Mouse (Mus musculus) G1E (cell line): ENCODE results near the gene Pld4. TPM values are rescaled to one million over a fixed set of nuclear protein-coding genes. Genes with fewer than 3 reads are reported as not detected.

ENCODE experiments used
- ATAC-seq: 2 replicates; pipeline ENCODE4 v1.8.0; 2016; ENCODE audit warnings: mild to moderate bottlenecking; ENCODE audit not compliant: insufficient number of reproducible peaks, poor library complexity, low FRiP score, severe bottlenecking; ENCODE audit errors: extremely low read depth
- DNase-seq: peaks from one replicate; pipeline ENCODE4 v3.0.0; 2012; ENCODE audit warnings: low spot score
- H3K27me3 ChIP-seq: 2 replicates; pipeline ENCODE4 v1.6.1; 2012; ENCODE audit warnings: mild to moderate bottlenecking, low read length, inconsistent platforms; ENCODE audit not compliant: insufficient read depth
- H3K36me3 ChIP-seq: replicated peaks from 2 replicates; pipeline ENCODE3; 2012; ENCODE audit warnings: mild to moderate bottlenecking, inconsistent platforms
- H3K4me1 ChIP-seq: 2 replicates; pipeline ENCODE4 v1.6.1; 2012; ENCODE audit warnings: low read depth, low read length, inconsistent platforms, mixed read lengths; ENCODE audit not compliant: insufficient read depth
- H3K4me3 ChIP-seq: 2 replicates; pipeline ENCODE4 v1.5.1; 2012; ENCODE audit warnings: low read depth, mild to moderate bottlenecking, inconsistent platforms, low read length, moderate library complexity, mixed read lengths
- H3K9me3 ChIP-seq: replicated peaks from 2 replicates; pipeline ENCODE4 v1.6.1; 2012; ENCODE audit warnings: inconsistent platforms
- CTCF ChIP-seq: IDR thresholded peaks from 2 replicates; pipeline ENCODE4 v1.5.1; 2012; ENCODE audit warnings: low read depth, low read length, inconsistent platforms, mixed read lengths
- GATA1 ChIP-seq: IDR thresholded peaks from 2 replicates; pipeline ENCODE4 v1.6.1; 2012; ENCODE audit warnings: borderline replicate concordance, low read length, inconsistent platforms, mixed read lengths
- GATA2 ChIP-seq: IDR thresholded peaks from 2 replicates; pipeline ENCODE4 v1.6.1; 2012; ENCODE audit warnings: low read depth, low read length, inconsistent platforms, borderline replicate concordance
- POLR2AphosphoS5 ChIP-seq: IDR thresholded peaks from 2 replicates; pipeline ENCODE4 v1.6.1; 2012; ENCODE audit warnings: low read depth, low read length, inconsistent platforms; ENCODE audit not compliant: insufficient replicate concordance
- TAL1 ChIP-seq: conservative IDR thresholded peaks from 2 replicates; pipeline ENCODE4 v1.6.1; 2012; ENCODE audit warnings: low read depth, low read length, inconsistent platforms, mixed read lengths
- polyA plus RNA-seq: library from polyadenylated mRNA; stranded (reverse); fragments of >175 nt; gene quantifications from 2 replicates; pipeline ENCODE4 v1.2.3, GENCODE M21; 2012
- total RNA-seq, 2 experiments: library from RNA; stranded (forward) in 1 of 2; stranded (reverse) in 1 of 2; fragments of 200-1000 nt in 1 of 2; fragments of >200 nt in 1 of 2; fragmentation: Nextera tagmentation in 1 of 2; gene quantifications; 2 replicates each; pipeline ENCODE4 v1.2.3; 2014 to 2017

The Pld4 gene
- total and polyA plus RNA-seq, 3 experiments: 0.89 to 1.0 TPM; not detected in 1

- TF ChIP-seq GATA1 (no peak), GATA2 (no peak), CTCF (no peak), POLR2AphosphoS5 (no peak), TAL1 (no peak)
- Histone ChIP-seq H3K36me3 (no peaks in the 10 kb centered on the region), H3K27me3 (peaks cover 18% of the 10 kb centered on the region; the same call in 1 of the 2 replicates)
These were observed 30.6 kb downstream of the Pld4 start for GRCm38 (mm10) chr12:112791026-112791425.

GRCm38 (mm10) chr12:112793601-112794355 lies 33.3 kb downstream of the Pld4 start:
- H3K9me3 ChIP-seq: no peaks in the 10 kb centered on the region
- no peak for TF ChIP-seq GATA2
- no peak for TF ChIP-seq CTCF
- no peak for TF ChIP-seq TAL1
- TF ChIP-seq GATA1: no peak
- no peak for TF ChIP-seq POLR2AphosphoS5
- no peaks in the 10 kb centered on the region for H3K36me3 ChIP-seq
- DNase-seq (peak; percentile 43), ATAC-seq (peak; percentile 19; the same call in 1 of the 2 replicates)
- H3K4me1 ChIP-seq: peaks cover 34% of the 10 kb centered on the region
- H3K27me3 ChIP-seq: peaks cover 38% of the 10 kb centered on the region
- no peak overlapping the region for H3K4me3 ChIP-seq

More at GRCm38 (mm10) chr12:112791026-112791425, 30.6 kb downstream of the Pld4 start:
- ATAC-seq: no peak
- no peak for DNase-seq
- Histone ChIP-seq H3K9me3 (no peaks in the 10 kb centered on the region), H3K4me3 (no peak overlapping the region), H3K4me1 (peaks cover 21% of the 10 kb centered on the region)

GRCm38 (mm10) chr12:112794356-112794816 lies 33.9 kb downstream of the Pld4 start:
- Histone ChIP-seq H3K9me3 (no peaks in the 10 kb centered on the region), H3K36me3 (no peaks in the 10 kb centered on the region), H3K4me1 (peaks cover 37% of the 10 kb centered on the region), H3K4me3 (no peak overlapping the region), H3K27me3 (peaks cover 44% of the 10 kb centered on the region)
- TF ChIP-seq TAL1 (no peak), POLR2AphosphoS5 (no peak), GATA1 (no peak), CTCF (no peak), GATA2 (no peak)
- no peak for DNase-seq
- ATAC-seq: no peak

- no peaks in the 10 kb centered on the region for H3K9me3 ChIP-seq
- TF ChIP-seq GATA2: no peak
- TF ChIP-seq TAL1: no peak
- no peak for TF ChIP-seq CTCF
- no peak for TF ChIP-seq POLR2AphosphoS5
- TF ChIP-seq GATA1: no peak
- DNase-seq (no peak), ATAC-seq (no peak)
- no peaks in the 10 kb centered on the region for H3K36me3 ChIP-seq
- peaks cover 37% of the 10 kb centered on the region for H3K4me1 ChIP-seq
- no peak overlapping the region for H3K4me3 ChIP-seq
- peaks cover 47% of the 10 kb centered on the region for H3K27me3 ChIP-seq
These were observed 34.5 kb downstream of the Pld4 start for GRCm38 (mm10) chr12:112794998-112795397.

- Histone ChIP-seq H3K36me3 (no peaks in the 10 kb centered on the region), H3K27me3 (peaks cover 47% of the 10 kb centered on the region), H3K4me3 (no peak overlapping the region), H3K9me3 (no peaks in the 10 kb centered on the region), H3K4me1 (peaks cover 37% of the 10 kb centered on the region)
- ATAC-seq: no peak
- TF ChIP-seq TAL1 (no peak), POLR2AphosphoS5 (no peak), CTCF (no peak), GATA2 (no peak), GATA1 (no peak)
- DNase-seq: no peak
These were observed 35.1 kb downstream of the Pld4 start for GRCm38 (mm10) chr12:112795466-112796104.

- no peak overlapping the region for H3K4me3 ChIP-seq
- H3K27me3 ChIP-seq: peaks cover 50% of the 10 kb centered on the region
- peaks cover 40% of the 10 kb centered on the region for H3K4me1 ChIP-seq
- DNase-seq (no peak), ATAC-seq (no peak)
- H3K9me3 ChIP-seq: no peaks in the 10 kb centered on the region
- TF ChIP-seq CTCF: no peak
- H3K36me3 ChIP-seq: no peaks in the 10 kb centered on the region
These were observed 36.4 kb downstream of the Pld4 start for GRCm38 (mm10) chr12:112796551-112797510.
